Comparison of ENCODE assay signal across 9 mouse cellular contexts in genomic region chr15:98004740-98005159, GRCm38 (mm10). TPM values are rescaled to one million over a fixed set of nuclear protein-coding genes. Genes with fewer than 3 reads are reported as not detected.
DNase-seq lines count a peak whose midpoint lies in the region; ATAC-seq and TF ChIP-seq lines count a peak whose summit lies in the region.
"Had no signal": no experiment of that assay in that cellular context is flagged by ENCODE, and none has a peak within 500 bp of the region (broad histone marks: within the 10 kb centered on the region; RNA-seq: fewer than 3 reads in every experiment).

No protein-coding gene starts in this region.

- ATAC-seq in heart, embryonic 11.5 days (replicated peaks; ENCODE audit: insufficient number of reproducible peaks, low FRiP score, low TSS enrichment), result no peak
- ATAC-seq in liver, embryonic 13.5 days (ENCODE audit: low read depth), result no peak
- ATAC-seq in granulocyte monocyte progenitor cell, adult 5-6 weeks (replicated peaks; ENCODE audit: poor library complexity, severe bottlenecking), result no peak

- DNase-seq in heart, adult 8-10 months (ENCODE audit: low spot score), result no peak
- DNase-seq in thymus, postnatal 4 days, result peak; percentile 16
- no peak for DNase-seq in thymus, postnatal 36 days
- DNase-seq in liver, embryonic 13.5 days, result no peak
- DNase-seq in left cerebral cortex, adult 2 months (ENCODE audit: extremely low spot score in 1 of 2, low spot score in 2 of 2), result no peak
- DNase-seq in gastrocnemius, postnatal 10 days, result no peak

- peak overlapping the region; percentile 75 for H3K9ac ChIP-seq in heart, embryonic 11.5 days (ENCODE audit: low read depth, low read length)
- no peak overlapping the region for H3K9ac ChIP-seq in liver, embryonic 13.5 days

- intact Hi-C loops in left cerebral cortex, adult 2 months (cut with DNase I), result no loop called here

- no peak for TF ChIP-seq CTCF in left cerebral cortex, adult 2 months (IDR thresholded peaks at IDR 0.05)

- H3K27ac ChIP-seq in heart, embryonic 11.5 days (ENCODE audit: low read depth, low read length), result no peak overlapping the region
- no peak overlapping the region for H3K27ac ChIP-seq in liver, embryonic 13.5 days
- H3K27ac ChIP-seq in left cerebral cortex, adult 2 months, result no peak overlapping the region

- peaks cover 56% of the 10 kb centered on the region for H3K27me3 ChIP-seq in heart, embryonic 11.5 days (ENCODE audit: control insufficient read depth, insufficient read depth, low read length)
- H3K27me3 ChIP-seq in liver, embryonic 13.5 days, result peaks cover 100% of the 10 kb centered on the region

- peak overlapping the region; percentile 57 for H3K4me3 ChIP-seq in heart, embryonic 11.5 days (ENCODE audit: low read depth, low read length)
- peak overlapping the region; percentile 23 for H3K4me3 ChIP-seq in liver, embryonic 13.5 days (replicated peaks)
- no peak overlapping the region; the same call in 1 of the 2 replicates for H3K4me3 ChIP-seq in left cerebral cortex, adult 2 months

- no peaks in the 10 kb centered on the region for H3K36me3 ChIP-seq in heart, embryonic 11.5 days (ENCODE audit: control insufficient read depth, insufficient read depth, low read length)
- no peaks in the 10 kb centered on the region for H3K36me3 ChIP-seq in liver, embryonic 13.5 days

- H3K4me1 ChIP-seq in heart, embryonic 11.5 days (ENCODE audit: control insufficient read depth, insufficient read depth, low read length), result peaks cover 34% of the 10 kb centered on the region
- peaks cover 13% of the 10 kb centered on the region for H3K4me1 ChIP-seq in liver, embryonic 13.5 days (replicated peaks)

- no peaks in the 10 kb centered on the region for H3K9me3 ChIP-seq in heart, embryonic 11.5 days (replicated peaks; ENCODE audit: control insufficient read depth, low read length)
- H3K9me3 ChIP-seq in liver, embryonic 13.5 days (replicated peaks), result no peaks in the 10 kb centered on the region

- under 1% methylated on average over 14 of the region's 19 CpGs for WGBS in heart, embryonic 11.5 days (ENCODE audit: insufficient replicate concordance)
- WGBS in liver, embryonic 13.5 days (ENCODE audit: insufficient replicate concordance), result 3% methylated on average over 19 of the region's 19 CpGs

- peak overlapping the region; percentile 71 for H3K4me2 ChIP-seq in heart, embryonic 11.5 days
- peak overlapping the region; percentile 42 for H3K4me2 ChIP-seq in liver, embryonic 13.5 days

RNA-seq across cellular contexts. Expression of gene Col2a1, which starts 0.3 kb away (rescaled TPM):
- 61.9 and 80.7 TPM in 2 replicates for polyA plus RNA-seq in heart, embryonic 11.5 days (2014; fragmentation: Nextera tagmentation; extraction: Ambion mirVana)
- total RNA-seq in heart, adult 8-10 months (2022), result under 1 TPM in 2 of 4 experiments, not detected in 2; 0.06 to 0.19 TPM
- polyA plus RNA-seq in liver, embryonic 13.5 days (2015; fragmentation: Nextera tagmentation; extraction: Ambion mirVana), result 0.27 and 0.28 TPM in 2 replicates
- not detected in 2 replicates for total RNA-seq in granulocyte monocyte progenitor cell, adult 5-6 weeks (2014; fragmentation: Nextera tagmentation)
- not detected in 2 replicates for total RNA-seq in granulocyte monocyte progenitor cell, adult 5-6 weeks (2017)
- under 1 TPM; 0.61 to 0.63 TPM for total RNA-seq in left cerebral cortex, adult 2 months (2021)
- 10 to 100 TPM; 33.3 to 33.7 TPM for total RNA-seq in gastrocnemius, postnatal 10 days (2021)
- total RNA-seq: neutrophil, adult 5-6 weeks had no signal

RNA-seq across cellular contexts. Expression of gene Tmem106c, which starts 40.8 kb away (rescaled TPM):
- 30.1 and 34.9 TPM in 2 replicates for polyA plus RNA-seq in heart, embryonic 11.5 days (2014; fragmentation: Nextera tagmentation; extraction: Ambion mirVana)
- 10 to 100 TPM; 12.8 to 17.9 (median 14.9) TPM for total RNA-seq in heart, adult 8-10 months (2022)
- polyA plus RNA-seq in liver, embryonic 13.5 days (2015; fragmentation: Nextera tagmentation; extraction: Ambion mirVana), result 14.8 and 15.8 TPM in 2 replicates
- total RNA-seq in granulocyte monocyte progenitor cell, adult 5-6 weeks (2014; fragmentation: Nextera tagmentation), result 48.8 and 61.7 TPM in 2 replicates
- 29.0 and 32.7 TPM in 2 replicates for total RNA-seq in granulocyte monocyte progenitor cell, adult 5-6 weeks (2017)
- total RNA-seq in left cerebral cortex, adult 2 months (2021), result 10 to 100 TPM; 26.6 to 31.7 TPM
- 10 to 100 TPM; 14.4 to 17.7 TPM for total RNA-seq in gastrocnemius, postnatal 10 days (2021)

Comparison
In these comparisons a context has a peak if more than half of its experiments do, and no peak if none do; other contexts are left out.
1. RNA of gene Col2a1, which starts 0.3 kb away (total RNA-seq): 33.3 to 33.7 TPM in gastrocnemius, postnatal 10 days; 0.61 to 0.63 TPM in left cerebral cortex, adult 2 months, 0.06 to 0.19 TPM in heart, adult 8-10 months and not detected in granulocyte monocyte progenitor cell, adult 5-6 weeks; every median in the first group is over 10 times any median in the second.